Mouse (Mus musculus) adrenal gland, postnatal 0 days (tissue): ENCODE data around the gene Skint2. TPM values are rescaled to one million over a fixed set of nuclear protein-coding genes. Genes with fewer than 3 reads are reported as not detected.

ENCODE experiments used
- polyA plus RNA-seq: library from polyadenylated mRNA; unstranded; fragments of >200 nt; fragmentation: Nextera tagmentation; extraction: Ambion mirVana; gene quantifications from 2 replicates; pipeline ENCODE4 v1.2.1, GENCODE M21; 2015

The Skint2 gene
- polyA plus RNA-seq, result not detected in 2 replicates

GRCm38 (mm10) chr4:112556894-112557293 is at the start of gene Skint2:
Gene Skint2, plus strand, starts transcription at chr4:112557194.

Other genes starting within 250 kb of the Skint2 start
- not detected in 2 replicates for gene Skint9, start 123.2 kb upstream of the Skint2 start, polyA plus RNA-seq
- not detected in 2 replicates for gene Skint10, start 217.7 kb downstream of the Skint2 start, polyA plus RNA-seq